Mouse (Mus musculus): ENCODE measurements around the gene Gm7271. TPM values are rescaled to one million over a fixed set of nuclear protein-coding genes. Genes with fewer than 3 reads are reported as not detected.

The Gm7271 gene
- polyA plus RNA-seq (2021; fragmentation: Nextera tagmentation) = not detected in 2 replicates
- long read RNA-seq, experiment 1 = 0 reads
- long read RNA-seq, experiment 2, partial matches to known transcripts = 0 of 1 reads
- long read RNA-seq, experiment 2, other reads (novel, unspliced or antisense) = 0 of 1 reads

GRCm38 (mm10) chr5:76483811-76484210 lies at the start of gene Gm7271:
Gene Gm7271, plus strand, starts transcription at chr5:76484040.

GRCm38 (mm10) chr5:76529040-76529703 lies 45.3 kb downstream of the Gm7271 start, which contains the start of gene Exoc1:
Gene Exoc1, plus strand, starts transcription at chr5:76529311.

Other genes with a start within 250 kb of the Gm7271 start
- gene Clock, start 179.2 kb upstream of the Gm7271 start, polyA plus RNA-seq (2021; fragmentation: Nextera tagmentation) = 9.6 and 10.0 TPM in 2 replicates
- gene Pdcl2, start 152.9 kb upstream of the Gm7271 start, polyA plus RNA-seq (2021; fragmentation: Nextera tagmentation) = not detected in 2 replicates
- 0.19 TPM in 1 of 2 replicates, not detected in the other for gene Nmu, start 120.3 kb upstream of the Gm7271 start, polyA plus RNA-seq (2021; fragmentation: Nextera tagmentation)
- 23.2 and 26.7 TPM in 2 replicates for gene Exoc1, start 45.3 kb downstream of the Gm7271 start, polyA plus RNA-seq (2021; fragmentation: Nextera tagmentation)
- gene Cep135, start 104.7 kb downstream of the Gm7271 start, polyA plus RNA-seq (2021; fragmentation: Nextera tagmentation) = 1.1 TPM in 2 replicates
- 20.0 and 23.5 TPM in 2 replicates for gene C530008M17Rik, start 172.5 kb downstream of the Gm7271 start, polyA plus RNA-seq (2021; fragmentation: Nextera tagmentation)